Mouse (Mus musculus) neural tube, embryonic 14.5 days (tissue): Measurements from ENCODE around the gene Ifnl2. TPM values are rescaled to one million over a fixed set of nuclear protein-coding genes. Genes with fewer than 3 reads are reported as not detected.
"Not testable (repeated sequence)": the region's sequence is repeated elsewhere in the genome, so short reads cannot be mapped to it uniquely, and the experiment has no call there.

Experiments
- ATAC-seq: fragments of 200-750 bp; cut with Nextera tagmentation; 2 replicates; pipeline ENCODE4 v1.8.0; 2017; ENCODE audit warnings: low read depth, mild to moderate bottlenecking, moderate TSS enrichment, moderate library complexity
- H3K27ac ChIP-seq: fragments of 300-500 bp; sonication (generic); 2 replicates; pipeline ENCODE4 v1.5.1; 2014; ENCODE audit warnings: low read depth, mild to moderate bottlenecking, control low read depth, low read length, moderate library complexity, mixed read lengths
- H3K27me3 ChIP-seq: fragments of 300-500 bp; sonication (generic); 2 replicates; pipeline ENCODE4 v1.6.1; 2014; ENCODE audit warnings: low read length; ENCODE audit not compliant: control insufficient read depth, insufficient read depth
- H3K36me3 ChIP-seq: fragments of 300-500 bp; sonication (generic); 2 replicates; pipeline ENCODE4 v1.6.1; 2014; ENCODE audit warnings: low read length, mixed read lengths; ENCODE audit not compliant: control insufficient read depth, insufficient read depth
- H3K4me1 ChIP-seq: fragments of 300-500 bp; sonication (generic); 2 replicates; pipeline ENCODE4 v1.6.1; 2014; ENCODE audit warnings: low read length; ENCODE audit not compliant: control insufficient read depth, insufficient read depth
- H3K4me2 ChIP-seq: fragments of 300-500 bp; sonication (generic); 2 replicates; pipeline ENCODE4 v1.6.1; 2014; ENCODE audit warnings: mild to moderate bottlenecking, low read depth, low read length, control low read depth
- H3K4me3 ChIP-seq: fragments of 300-500 bp; sonication (generic); 2 replicates; pipeline ENCODE4 v1.5.1; 2014; ENCODE audit warnings: low read depth, low read length, control low read depth, mixed read lengths
- H3K9ac ChIP-seq: fragments of 300-500 bp; sonication (generic); replicated peaks from 2 replicates; pipeline ENCODE4 v1.6.1; 2014; ENCODE audit warnings: low read depth, mild to moderate bottlenecking, control low read depth, low read length, mixed read lengths
- H3K9me3 ChIP-seq: fragments of 300-500 bp; sonication (generic); 2 replicates; pipeline ENCODE4 v1.6.1; 2016; ENCODE audit warnings: low read length; ENCODE audit not compliant: control insufficient read depth
- whole genome bisulfite sequencing: fragments of 180-500 bp; shearing (Covaris S2); extraction: QIAGEN DNeasy Blood & Tissue Kit; methylation state at CpG from one replicate; pipeline ENCODE4 v1.1.7; 2014; 5-methylcytosine and 5-hydroxymethylcytosine counted together
- polyA plus RNA-seq: library from polyadenylated mRNA; unstranded; fragments of >200 nt; fragmentation: Nextera tagmentation; extraction: Ambion mirVana; gene quantifications from 2 replicates; pipeline ENCODE4 v1.2.1, GENCODE M21; 2014

Gene Ifnl2
- polyA plus RNA-seq, 1 experiment from 2014 or later = not detected

DNA sequence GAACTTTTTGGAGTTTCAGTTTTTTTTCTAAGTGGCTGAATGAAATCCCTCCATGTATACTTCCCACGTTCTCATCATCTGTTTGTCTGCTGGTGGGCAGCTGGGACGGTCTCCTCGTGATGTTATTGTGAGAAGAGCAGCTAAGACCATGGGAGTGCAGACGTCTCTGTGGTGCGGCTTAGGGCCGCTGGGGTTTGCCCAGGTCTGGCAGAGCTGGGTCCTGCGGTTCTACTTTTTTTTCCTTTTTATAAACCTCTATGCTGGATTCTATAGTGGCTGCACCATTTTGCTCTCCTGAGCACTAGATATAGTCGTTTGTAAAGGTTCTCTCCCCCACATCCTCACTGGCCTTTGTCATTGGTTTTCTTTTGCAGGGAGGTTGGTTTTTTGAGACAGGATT, 1.2 kb upstream of the Ifnl2 start:
- no peak overlapping the region for H3K4me2 ChIP-seq
- H3K27me3 ChIP-seq = no peaks in the 10 kb centered on the region
- no peaks in the 10 kb centered on the region for H3K9me3 ChIP-seq
- H3K27ac ChIP-seq = no peak overlapping the region
- ATAC-seq = no peak
- no peaks in the 10 kb centered on the region for H3K36me3 ChIP-seq
- H3K9ac ChIP-seq = no peak overlapping the region
- 74% methylated on average over 8 of the region's 8 CpGs for WGBS
- H3K4me1 ChIP-seq = no peaks in the 10 kb centered on the region
- no peak overlapping the region for H3K4me3 ChIP-seq

DNA sequence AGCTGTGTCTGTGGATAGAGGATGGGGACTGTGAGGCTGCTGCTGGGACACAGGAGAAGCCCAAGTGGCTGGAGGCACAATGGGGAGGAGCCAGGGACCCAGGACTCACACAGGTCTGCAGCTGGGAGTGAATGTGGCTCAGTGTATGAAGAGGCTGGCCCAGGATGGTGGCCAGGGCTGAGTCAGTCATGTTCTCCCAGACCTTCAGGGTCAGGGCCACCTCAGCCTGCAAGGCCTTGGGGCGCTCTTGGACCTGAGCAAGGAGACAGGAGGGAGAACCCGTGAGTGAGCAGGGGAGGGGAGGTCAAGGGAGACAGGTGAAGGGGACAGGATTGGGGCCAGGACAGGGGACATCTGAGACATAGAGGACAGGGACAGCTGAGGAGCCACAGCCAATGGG, 1.1 kb downstream of the Ifnl2 start:
- not testable (repeated sequence) for H3K36me3 ChIP-seq, H3K4me2 ChIP-seq, H3K9ac ChIP-seq, H3K27ac ChIP-seq, H3K27me3 ChIP-seq, H3K4me1 ChIP-seq, ATAC-seq, H3K4me3 ChIP-seq, H3K9me3 ChIP-seq
- 100% methylated on average over 1 of the region's 2 CpGs for WGBS

DNA sequence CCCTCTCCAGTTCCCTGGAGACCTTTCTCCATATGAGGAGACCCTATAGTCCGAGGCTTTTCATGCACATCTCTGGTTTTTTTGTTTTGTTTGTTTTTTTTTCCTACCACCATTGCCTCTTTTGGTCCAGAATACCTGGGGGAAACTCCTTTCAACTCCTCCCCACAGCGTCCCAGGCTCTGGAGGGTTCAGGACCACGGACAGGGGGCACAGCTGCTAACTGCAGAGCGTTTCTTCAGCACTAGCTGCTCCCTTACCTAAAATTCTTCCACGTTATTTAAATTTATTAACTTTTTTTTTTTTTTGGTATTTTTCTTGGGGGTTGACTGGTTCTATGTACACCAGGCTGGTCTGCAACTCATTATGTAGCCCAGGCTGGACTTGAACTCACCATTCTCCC, 4.7 kb downstream of the Ifnl2 start:
- 9% methylated on average over 5 of the region's 5 CpGs for WGBS
- no peak overlapping the region for H3K4me2 ChIP-seq
- H3K4me1 ChIP-seq = no peaks in the 10 kb centered on the region
- no peak overlapping the region for H3K9ac ChIP-seq
- H3K27ac ChIP-seq = no peak overlapping the region
- H3K27me3 ChIP-seq = no peaks in the 10 kb centered on the region
- no peak for ATAC-seq
- no peak overlapping the region for H3K4me3 ChIP-seq
- H3K9me3 ChIP-seq = no peaks in the 10 kb centered on the region
- no peaks in the 10 kb centered on the region for H3K36me3 ChIP-seq

DNA sequence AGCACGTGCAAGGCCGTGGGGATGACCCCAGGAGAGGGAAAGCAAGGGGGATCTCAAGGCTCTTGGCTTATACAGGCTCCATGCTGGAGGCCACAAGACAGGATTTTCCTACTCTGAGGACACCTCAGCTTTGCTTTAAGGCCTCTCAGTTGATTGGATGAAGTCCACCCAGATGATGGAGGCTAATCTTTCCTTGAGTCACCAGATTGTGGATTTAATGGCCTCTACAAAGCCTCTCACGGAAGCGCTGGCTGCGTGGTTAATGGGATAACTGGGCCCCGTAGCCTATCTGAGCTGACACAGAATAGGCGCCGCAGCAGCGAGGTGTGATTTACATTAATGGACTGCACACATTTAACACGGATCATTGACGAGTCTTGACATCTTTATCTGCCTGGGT, 14.8 kb downstream of the Ifnl2 start:
- ATAC-seq = no peak; the same call in 1 of the 2 replicates
- no peaks in the 10 kb centered on the region for H3K4me1 ChIP-seq
- H3K9me3 ChIP-seq = no peaks in the 10 kb centered on the region
- H3K27ac ChIP-seq = no peak overlapping the region
- H3K9ac ChIP-seq = no peak overlapping the region
- no peaks in the 10 kb centered on the region for H3K27me3 ChIP-seq
- H3K36me3 ChIP-seq = no peaks in the 10 kb centered on the region
- H3K4me3 ChIP-seq = no peak overlapping the region
- H3K4me2 ChIP-seq = no peak overlapping the region
- 51% methylated on average over 11 of the region's 11 CpGs for WGBS

DNA sequence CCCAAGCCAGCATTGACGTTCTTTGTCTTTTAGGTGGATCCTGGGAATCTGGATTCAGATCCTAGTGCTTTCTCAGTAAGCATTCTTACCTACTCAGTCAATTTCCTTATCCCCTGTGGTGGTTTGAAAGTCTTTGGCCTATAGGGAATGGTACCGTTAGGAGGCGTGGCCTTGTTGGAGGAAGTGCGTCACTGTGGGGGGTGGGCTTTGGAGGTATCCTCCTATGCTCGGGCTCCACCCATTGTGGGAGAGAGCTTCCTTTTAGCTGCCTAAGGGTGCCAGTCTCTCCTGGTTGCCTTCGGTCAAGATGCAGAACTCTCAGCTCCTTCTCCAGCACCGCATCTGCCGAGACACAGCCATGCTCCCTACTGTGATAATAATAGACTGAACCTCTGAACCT, 17.9 kb downstream of the Ifnl2 start:
- no peak overlapping the region for H3K9ac ChIP-seq
- H3K27ac ChIP-seq = no peak overlapping the region
- WGBS = 86% methylated on average over 8 of the region's 8 CpGs
- no peaks in the 10 kb centered on the region for H3K9me3 ChIP-seq
- no peaks in the 10 kb centered on the region for H3K27me3 ChIP-seq
- no peaks in the 10 kb centered on the region for H3K4me1 ChIP-seq
- H3K4me3 ChIP-seq = no peak overlapping the region
- H3K36me3 ChIP-seq = no peaks in the 10 kb centered on the region
- H3K4me2 ChIP-seq = no peak overlapping the region
- ATAC-seq = no peak

DNA sequence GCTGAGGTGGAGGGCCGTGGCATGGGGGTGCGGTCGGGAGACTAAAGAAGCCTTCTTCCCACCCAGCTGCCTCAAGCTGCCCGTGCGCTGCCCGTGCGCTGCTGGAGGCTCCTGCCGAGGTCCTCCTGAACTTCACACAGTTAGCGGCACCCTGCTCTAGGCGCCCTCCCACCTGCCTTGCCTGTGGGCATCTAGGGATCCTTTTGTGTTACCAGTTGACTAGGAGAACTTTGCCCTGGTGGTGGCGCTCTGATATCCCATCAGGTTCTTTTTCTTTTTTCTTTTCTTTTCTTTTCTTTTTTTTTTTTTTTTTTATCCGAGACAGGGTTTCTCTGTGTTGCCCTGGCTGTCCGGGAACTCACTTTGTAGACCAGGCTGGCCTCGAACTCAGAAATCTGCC, 19.4 kb downstream of the Ifnl2 start:
- WGBS = 33% methylated on average over 14 of the region's 14 CpGs

DNA sequence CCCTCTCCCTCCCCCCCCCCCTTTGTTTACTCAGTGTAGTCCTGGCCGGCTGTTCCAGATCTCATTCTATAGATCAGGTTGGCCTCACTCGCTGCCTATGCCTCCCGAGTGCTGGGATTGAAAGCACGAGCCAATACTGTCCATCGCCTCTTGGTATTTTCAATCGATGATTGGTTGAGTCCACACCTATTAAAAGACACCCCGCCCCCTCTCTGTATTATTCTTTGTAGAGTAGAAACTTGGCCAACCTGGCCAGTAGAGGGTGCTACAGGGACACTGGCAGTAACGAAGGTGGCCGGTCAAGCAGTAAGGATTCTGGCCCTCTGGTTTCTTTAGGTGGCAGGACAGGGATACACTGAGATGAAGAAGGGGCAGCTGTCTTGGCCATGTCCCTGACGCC, 19.8 kb downstream of the Ifnl2 start:
- no peaks in the 10 kb centered on the region for H3K27me3 ChIP-seq
- no peak overlapping the region for H3K9ac ChIP-seq
- H3K4me1 ChIP-seq = no peaks in the 10 kb centered on the region
- ATAC-seq = no peak
- H3K27ac ChIP-seq = no peak overlapping the region
- 3% methylated on average over 10 of the region's 10 CpGs for WGBS
- no peak overlapping the region for H3K4me3 ChIP-seq
- no peak overlapping the region for H3K4me2 ChIP-seq
- no peaks in the 10 kb centered on the region for H3K36me3 ChIP-seq
- H3K9me3 ChIP-seq = no peaks in the 10 kb centered on the region

More for the DNA sequence above, 19.4 kb downstream of the Ifnl2 start:
- Histone ChIP-seq H3K9me3 (no peaks in the 10 kb centered on the region), H3K9ac (no peak overlapping the region), H3K36me3 (no peaks in the 10 kb centered on the region), H3K4me2 (no peak overlapping the region), H3K27ac (no peak overlapping the region), H3K4me3 (no peak overlapping the region), H3K4me1 (no peaks in the 10 kb centered on the region), H3K27me3 (no peaks in the 10 kb centered on the region)
- ATAC-seq = no peak

DNA sequence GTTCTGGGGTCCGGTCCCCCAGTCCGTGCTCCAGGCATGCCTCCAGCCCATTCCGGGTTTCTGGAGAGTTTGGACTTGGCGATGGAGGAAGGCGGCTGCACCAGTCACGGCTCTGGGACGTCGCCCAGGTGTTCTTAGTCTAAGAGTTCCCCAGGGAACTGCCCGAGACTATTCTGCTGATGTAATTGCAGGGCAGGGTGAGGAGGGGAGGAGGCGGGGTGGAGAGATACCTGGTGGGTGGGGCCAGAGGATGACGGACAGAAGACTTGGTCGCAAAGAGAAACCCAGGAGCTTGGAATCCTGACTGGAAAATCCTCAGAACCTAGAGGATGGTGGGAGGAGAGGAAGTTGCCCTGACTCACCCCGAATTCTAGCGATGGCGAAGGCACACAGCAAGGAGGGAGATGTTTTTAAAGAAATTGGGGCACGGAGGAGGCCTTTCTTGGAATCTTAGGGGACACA, 22.2 kb downstream of the Ifnl2 start:
- peak overlapping the region; percentile 36 for H3K4me2 ChIP-seq
- H3K9me3 ChIP-seq = no peaks in the 10 kb centered on the region
- no peaks in the 10 kb centered on the region for H3K4me1 ChIP-seq
- 5% methylated on average over 16 of the region's 16 CpGs for WGBS
- no peaks in the 10 kb centered on the region for H3K36me3 ChIP-seq
- no peak overlapping the region for H3K4me3 ChIP-seq
- no peaks in the 10 kb centered on the region for H3K27me3 ChIP-seq
- no peak overlapping the region for H3K9ac ChIP-seq
- no peak overlapping the region for H3K27ac ChIP-seq
- no peak for ATAC-seq

DNA sequence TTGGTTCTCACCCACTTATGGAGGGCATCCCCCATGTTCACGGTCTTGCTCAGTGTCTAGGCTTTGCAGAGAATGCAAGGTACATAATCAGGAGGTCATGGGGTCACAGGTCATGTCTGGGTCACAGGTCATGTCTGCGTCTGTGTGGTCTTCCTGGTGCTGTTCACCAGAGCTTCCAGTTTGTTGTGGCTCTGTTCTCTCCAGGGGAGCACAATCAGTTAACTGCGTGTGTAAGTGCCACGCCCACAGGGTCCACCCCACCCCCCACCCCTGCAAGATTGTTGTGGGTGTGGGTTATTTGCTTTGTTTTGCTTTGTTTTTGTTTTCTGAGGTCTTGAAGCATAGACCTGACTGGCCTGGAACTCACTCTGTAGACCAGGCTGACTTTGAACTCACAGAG, 26.1 kb downstream of the Ifnl2 start:
- Histone ChIP-seq H3K9ac (no peak overlapping the region), H3K27ac (no peak overlapping the region), H3K4me1 (no peaks in the 10 kb centered on the region), H3K4me2 (no peak overlapping the region), H3K4me3 (no peak overlapping the region), H3K27me3 (no peaks in the 10 kb centered on the region), H3K9me3 (no peaks in the 10 kb centered on the region), H3K36me3 (no peaks in the 10 kb centered on the region)
- ATAC-seq = no peak
- 16% methylated on average over 4 of the region's 4 CpGs for WGBS

DNA sequence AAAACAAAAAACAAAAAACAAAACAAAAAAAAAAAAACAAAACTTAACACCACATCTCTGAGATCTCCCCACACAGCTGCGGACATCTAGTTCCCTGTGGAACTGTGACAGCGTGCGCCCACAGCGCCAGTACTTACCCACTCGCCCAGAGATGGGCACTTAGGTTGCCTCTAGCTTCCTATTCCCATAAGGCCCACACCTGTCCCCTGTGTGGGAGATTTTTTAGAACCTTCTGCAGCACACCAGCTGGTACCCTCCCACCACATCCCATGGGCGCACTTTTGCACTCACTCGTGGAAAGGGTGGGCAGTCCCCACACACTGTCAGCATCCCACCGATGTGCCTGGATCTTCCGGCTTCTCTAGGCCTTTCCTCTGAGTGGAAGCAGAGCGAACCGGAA, 27.4 kb downstream of the Ifnl2 start:
- 76% methylated on average over 11 of the region's 11 CpGs for WGBS
- Histone ChIP-seq H3K9me3 (no peaks in the 10 kb centered on the region), H3K27ac (no peak overlapping the region), H3K9ac (no peak overlapping the region), H3K36me3 (no peaks in the 10 kb centered on the region), H3K4me1 (no peaks in the 10 kb centered on the region), H3K27me3 (no peaks in the 10 kb centered on the region), H3K4me3 (no peak overlapping the region), H3K4me2 (no peak overlapping the region)
- no peak for ATAC-seq
